Mouse (Mus musculus) small intestine, adult 2 months (tissue): ENCODE measurements around the gene Ociad2. TPM values are rescaled to one million over a fixed set of nuclear protein-coding genes. Genes with fewer than 3 reads are reported as not detected.

Source experiments
- H3K27ac ChIP-seq: fragments of 200-500 bp; 2 replicates; pipeline ENCODE4 v1.5.1; 2012; ENCODE audit warnings: low read depth, low read length, control low read depth, inconsistent platforms; ENCODE audit not compliant: insufficient read depth
- H3K27me3 ChIP-seq: fragments of 200-500 bp; 2 replicates; pipeline ENCODE4 v1.6.1; 2012; ENCODE audit warnings: mild to moderate bottlenecking, moderate library complexity, low read length, inconsistent platforms; ENCODE audit not compliant: control insufficient read depth, insufficient read depth
- H3K36me3 ChIP-seq: fragments of 200-500 bp; 2 replicates; pipeline ENCODE4 v1.6.1; 2012; ENCODE audit warnings: mild to moderate bottlenecking, low read length, control low read depth, inconsistent platforms; ENCODE audit not compliant: control insufficient read depth, insufficient read depth
- H3K4me1 ChIP-seq: fragments of 200-500 bp; 2 replicates; pipeline ENCODE4 v1.6.1; 2012; ENCODE audit warnings: low read length, inconsistent platforms, mixed read lengths; ENCODE audit not compliant: control insufficient read depth, insufficient read depth, insufficient read length
- H3K4me3 ChIP-seq: fragments of 200-500 bp; 2 replicates; pipeline ENCODE4 v1.5.1; 2012; ENCODE audit warnings: low read depth, mild to moderate bottlenecking, control low read depth, inconsistent platforms, low read length, moderate library complexity
- CTCF ChIP-seq: fragments of 200-500 bp; IDR thresholded peaks from 2 replicates; pipeline ENCODE4 v1.5.1; 2012; ENCODE audit warnings: low read depth, mild to moderate bottlenecking, control low read depth, inconsistent platforms, low read length, moderate library complexity, mixed read lengths; ENCODE audit not compliant: insufficient replicate concordance, insufficient read length; ENCODE audit errors: extremely low read depth
- POLR2A ChIP-seq: fragments of 200-500 bp; IDR thresholded peaks from 2 replicates; pipeline ENCODE4 v1.6.1; 2012; ENCODE audit warnings: low read depth, mild to moderate bottlenecking, control low read depth, inconsistent platforms, low read length, moderate library complexity
- WGBS: fragments of 180-500 bp; shearing (Covaris S2); methylation state at CpG from one replicate; pipeline ENCODE4 v1.1.7; 2018; 5-methylcytosine and 5-hydroxymethylcytosine counted together
- polyA plus RNA-seq: library from polyadenylated mRNA; depleted of rRNA; stranded (reverse); fragments of >200 nt; gene quantifications from 2 replicates; pipeline ENCODE4 v1.2.3, GENCODE M21; 2012

Ociad2 gene
- polyA plus RNA-seq, 1 experiment: 10.6 TPM

- H3K36me3 ChIP-seq: no peaks in the 10 kb centered on the region
- WGBS: 92% methylated on average over 2 of the region's 2 CpGs
Measured at GRCm38 (mm10) chr5:73364107-73364864, 23.5 kb upstream of the Ociad2 start.

GRCm38 (mm10) chr5:73362791-73363190, 22.0 kb upstream of the Ociad2 start:
- TF ChIP-seq POLR2A: no peak
- TF ChIP-seq CTCF: no peak
- H3K4me3 ChIP-seq: no peak overlapping the region
- H3K4me1 ChIP-seq: peaks cover 13% of the 10 kb centered on the region; the same call in 1 of the 2 replicates
- no peaks in the 10 kb centered on the region for H3K36me3 ChIP-seq
- WGBS: 81% methylated on average over 5 of the region's 5 CpGs
- H3K27me3 ChIP-seq: no peaks in the 10 kb centered on the region
- H3K27ac ChIP-seq: no peak overlapping the region

More at GRCm38 (mm10) chr5:73364107-73364864, 23.5 kb upstream of the Ociad2 start:
- H3K27ac ChIP-seq: no peak overlapping the region
- no peak overlapping the region for H3K4me3 ChIP-seq
- no peak for TF ChIP-seq CTCF
- no peak for TF ChIP-seq POLR2A
- H3K27me3 ChIP-seq: no peaks in the 10 kb centered on the region
- peaks cover 17% of the 10 kb centered on the region; the same call in 1 of the 2 replicates for H3K4me1 ChIP-seq

- Histone ChIP-seq H3K36me3 (no peaks in the 10 kb centered on the region), H3K27ac (no peak overlapping the region), H3K4me1 (peaks cover 13% of the 10 kb centered on the region; the same call in 1 of the 2 replicates), H3K4me3 (no peak overlapping the region), H3K27me3 (no peaks in the 10 kb centered on the region)
- TF ChIP-seq POLR2A: no peak
- no peak for TF ChIP-seq CTCF
- WGBS: 93% methylated on average over 7 of the region's 7 CpGs
Measured at GRCm38 (mm10) chr5:73362338-73362737, 21.5 kb upstream of the Ociad2 start.

- H3K4me1 ChIP-seq: peaks cover 21% of the 10 kb centered on the region; the same call in 1 of the 2 replicates
- WGBS: 17% methylated on average over 12 of the region's 12 CpGs
- peak overlapping the region; percentile 32 for H3K4me3 ChIP-seq
- H3K27ac ChIP-seq: peak overlapping the region; percentile 82
- no peaks in the 10 kb centered on the region for H3K36me3 ChIP-seq
- H3K27me3 ChIP-seq: no peaks in the 10 kb centered on the region
- no peak for TF ChIP-seq CTCF
- TF ChIP-seq POLR2A: no peak
Measured at GRCm38 (mm10) chr5:73360240-73360639, 19.4 kb upstream of the Ociad2 start.

GRCm38 (mm10) chr5:73359752-73360141, 18.9 kb upstream of the Ociad2 start:
- peaks cover 21% of the 10 kb centered on the region; the same call in 1 of the 2 replicates for H3K4me1 ChIP-seq
- peak overlapping the region; percentile 53 for H3K4me3 ChIP-seq
- H3K36me3 ChIP-seq: no peaks in the 10 kb centered on the region
- H3K27ac ChIP-seq: peak overlapping the region; percentile 99
- 7% methylated on average over 12 of the region's 12 CpGs for WGBS
- TF ChIP-seq POLR2A: peak; percentile 50; the same call in 1 of the 2 replicates
- TF ChIP-seq CTCF: no peak
- H3K27me3 ChIP-seq: no peaks in the 10 kb centered on the region

GRCm38 (mm10) chr5:73359134-73359751, 18.4 kb upstream of the Ociad2 start:
- TF ChIP-seq CTCF (no peak), POLR2A (no peak)
- H3K36me3 ChIP-seq: no peaks in the 10 kb centered on the region
- H3K4me1 ChIP-seq: peaks cover 22% of the 10 kb centered on the region; the same call in 1 of the 2 replicates
- no peaks in the 10 kb centered on the region for H3K27me3 ChIP-seq
- peak overlapping the region; percentile 53 for H3K4me3 ChIP-seq
- 29% methylated on average over 6 of the region's 6 CpGs for WGBS
- H3K27ac ChIP-seq: peak overlapping the region; percentile 99

GRCm38 (mm10) chr5:73355393-73355792, 14.6 kb upstream of the Ociad2 start:
- H3K36me3 ChIP-seq: no peaks in the 10 kb centered on the region
- peaks cover 44% of the 10 kb centered on the region for H3K4me1 ChIP-seq
- no peak for TF ChIP-seq POLR2A
- no peak for TF ChIP-seq CTCF
- H3K27ac ChIP-seq: 0 out of 2 replicates have a peak overlapping the region, but pooled peaks have one; percentile 38
- 27% methylated on average over 5 of the region's 5 CpGs for WGBS
- H3K4me3 ChIP-seq: no peak overlapping the region
- no peaks in the 10 kb centered on the region for H3K27me3 ChIP-seq
